Mouse (Mus musculus) layer of hippocampus, adult 9-10 months (tissue): ENCODE data around the gene Wap.

ENCODE experiments used
- DNase-seq: peaks from one replicate; pipeline ENCODE4 v3.0.0; 2022; ENCODE audit warnings: low spot score

Wap gene

GRCm38 (mm10) chr11:6627731-6628130 is 10.7 kb downstream of the Wap start:
- no peak for DNase-seq

- no peak for DNase-seq
These were observed 12.1 kb downstream of the Wap start for GRCm38 (mm10) chr11:6626388-6626772.

- peak; percentile 80 for DNase-seq
These were observed 12.7 kb downstream of the Wap start, which contains the start of gene Tbrg4 for GRCm38 (mm10) chr11:6625478-6626387. Tbrg4 (minus strand) TSS chr11:6626067.

- DNase-seq = no peak
These were observed 13.6 kb downstream of the Wap start for GRCm38 (mm10) chr11:6624619-6625382.

- no peak for DNase-seq
These were observed 14.7 kb downstream of the Wap start for GRCm38 (mm10) chr11:6623704-6624103.

GRCm38 (mm10) chr11:6615250-6616205 is 22.9 kb downstream of the Wap start:
- DNase-seq = no peak

- DNase-seq = peak; percentile 76
These were observed 32.7 kb downstream of the Wap start, which contains the start of gene Nacad for GRCm38 (mm10) chr11:6605491-6606399. Nacad (minus strand) TSS chr11:6606053.

- DNase-seq = no peak
These were observed 33.4 kb downstream of the Wap start for GRCm38 (mm10) chr11:6605021-6605481.

GRCm38 (mm10) chr11:6604604-6604936 is 33.9 kb downstream of the Wap start:
- no peak for DNase-seq

GRCm38 (mm10) chr11:6603887-6604603 is 34.4 kb downstream of the Wap start:
- no peak for DNase-seq

GRCm38 (mm10) chr11:6603224-6603623 is 35.2 kb downstream of the Wap start:
- DNase-seq = no peak

- DNase-seq = no peak
These were observed 35.8 kb downstream of the Wap start for GRCm38 (mm10) chr11:6602662-6603061.

- DNase-seq = no peak
These were observed 36.6 kb downstream of the Wap start for GRCm38 (mm10) chr11:6601649-6602480.

GRCm38 (mm10) chr11:6600284-6600944 is 38.0 kb downstream of the Wap start:
- no peak for DNase-seq

- no peak for DNase-seq
These were observed 38.6 kb downstream of the Wap start for GRCm38 (mm10) chr11:6599831-6600230.

GRCm38 (mm10) chr11:6599011-6599681 is 39.3 kb downstream of the Wap start:
- no peak for DNase-seq

- no peak for DNase-seq
These were observed 40.1 kb downstream of the Wap start for GRCm38 (mm10) chr11:6598191-6598889.
